Mouse (Mus musculus) left cerebral cortex, postnatal 10 days (tissue): Measurements from ENCODE around the gene Hps4. TPM values are rescaled to one million over a fixed set of nuclear protein-coding genes. Genes with fewer than 3 reads are reported as not detected.
A peak's percentile ranks its signal among the peaks of the same experiment; 100 is the strongest.

Source experiments
- DNase-seq, 2 experiments: peaks; one replicate each; pipeline ENCODE4 v3.0.0; 2021 to 2022; ENCODE audit warnings: low spot score in 2 of 2, mixed read lengths in 1 of 2; ENCODE audit errors: extremely low spot score in 1 of 2
- intact Hi-C: fragments of 180-260 bp; cut with DNase I; formaldehyde crosslinking; loops from one replicate; pipeline ENCODE4 v1.15.1; 2025
- total RNA-seq, 2 experiments: library from RNA; stranded (reverse); gene quantifications; 2 replicates each; pipeline ENCODE4 v1.2.3; 2021

Hps4 gene
- total RNA-seq, 2 experiments from 2014 or later: 18.8 to 29.2 TPM

GRCm38 (mm10) chr5:112427283-112427682 is 84.4 kb downstream of the Hps4 start:
- intact Hi-C loops: loop anchor here (2.0 to 5.0 kb wide), 2 partner anchors 85 to 186 kb away; partner anchors contain the start of genes Hps4 and Srrd

More at GRCm38 (mm10) chr5:112427283-112427682, 84.4 kb downstream of the Hps4 start:
- DNase-seq: peak; percentile 65 to 82

Other genes starting within 250 kb of the Hps4 start
- 1 to 10 TPM in 1 of 2 experiments, under 1 TPM in 1; 0.67 to 1.5 TPM for gene Cryba4, start 90.6 kb upstream of the Hps4 start, total RNA-seq
- gene Crybb1, start 87.3 kb upstream of the Hps4 start, total RNA-seq: 10 to 100 TPM in 1 of 2 experiments, 1 to 10 TPM in 1; 10.0 to 12.1 TPM
- gene Tpst2, start 66.4 kb upstream of the Hps4 start, total RNA-seq: 10 to 100 TPM; 34.4 to 34.6 TPM
- 10 to 100 TPM; 33.0 to 34.9 TPM for gene Tfip11, start 16.7 kb upstream of the Hps4 start, total RNA-seq
- gene Srrd, start within 50 bp of the Hps4 start, total RNA-seq: 10 to 100 TPM; 27.9 to 30.0 TPM
- gene Gm6583, start 12.9 kb downstream of the Hps4 start, total RNA-seq: under 1 TPM in 1 of 2 experiments, not detected in 1; 0.15 TPM
- gene Asphd2, start 51.8 kb downstream of the Hps4 start, total RNA-seq: 100 to 1,000 TPM; 154 to 161 TPM
- gene Gm6588, start 106.3 kb downstream of the Hps4 start, total RNA-seq: not detected
- 100 to 1,000 TPM; 158 to 163 TPM for gene Sez6l, start 234.1 kb downstream of the Hps4 start, total RNA-seq